Mouse (Mus musculus): ENCODE data around the gene Foxp1.

DNA sequence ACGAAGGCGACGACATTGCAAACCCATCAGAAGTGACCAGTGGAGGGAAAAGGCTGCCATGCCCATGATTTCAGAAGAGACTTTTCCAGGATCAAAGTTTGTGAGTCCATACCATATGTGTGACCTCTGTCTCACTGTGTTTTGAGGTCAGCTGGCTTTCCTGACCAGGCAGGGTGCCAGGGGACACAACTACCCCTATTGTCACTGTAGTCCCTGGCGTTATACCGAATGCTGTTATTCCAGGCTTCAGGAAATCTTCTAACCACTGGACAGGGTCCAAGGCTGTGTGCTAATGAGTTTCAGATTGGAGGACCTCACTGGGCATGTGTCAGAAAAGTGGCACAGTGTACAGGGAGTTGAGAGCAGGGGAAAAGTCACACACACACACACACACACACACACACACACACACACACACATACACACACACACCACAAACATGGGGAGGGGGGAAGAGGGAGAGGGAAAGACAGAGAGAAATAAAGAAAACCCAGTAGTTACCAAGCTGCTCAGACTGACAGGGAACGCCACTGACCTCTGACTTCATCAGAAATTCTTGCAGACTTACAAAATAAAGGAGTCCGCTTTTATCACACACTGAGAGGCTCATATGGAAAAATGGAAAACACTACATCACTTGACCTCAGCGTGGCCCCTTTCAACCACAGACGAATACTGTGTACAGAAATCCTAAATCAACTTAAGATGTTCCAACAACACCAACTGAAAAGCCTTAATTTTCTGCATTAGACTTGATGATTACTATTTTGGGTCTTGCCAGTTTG is 456.8 kb downstream of the Foxp1 start:
- no peak for TF ChIP-seq CTCF (IDR thresholded peaks at IDR 0.05; ENCODE audit: borderline replicate concordance, extremely low read depth, insufficient read depth, insufficient read length)
- no peak for TF ChIP-seq POLR2A (IDR thresholded peaks at IDR 0.05; ENCODE audit: borderline replicate concordance, extremely low read depth, insufficient read depth, insufficient read length, poor library complexity, severe bottlenecking)

Measured in brain, embryonic 14.5 days (tissue).